Comparison of ENCODE assay signal across 22 mouse cellular contexts in the genomic region with DNA sequence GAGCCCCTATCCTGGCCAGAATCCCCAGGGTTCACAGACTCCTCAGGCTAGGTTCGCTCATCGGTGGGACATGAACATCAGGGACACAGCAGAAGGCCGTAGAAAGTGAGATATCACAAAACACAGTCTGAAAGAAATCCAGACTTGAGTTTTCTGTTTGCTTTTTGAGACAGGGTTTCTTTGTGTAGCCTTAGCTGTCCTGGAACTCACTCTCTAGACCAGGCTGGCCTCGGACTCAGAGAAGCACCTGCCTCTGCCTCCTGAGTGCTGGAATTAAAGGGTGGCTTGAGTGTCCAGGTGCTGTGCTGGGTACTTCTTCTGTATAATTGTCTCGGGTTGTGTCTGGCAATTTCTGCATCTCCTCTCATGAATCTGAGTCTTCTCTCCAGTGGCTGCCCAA.
"Had no signal": no experiment of that assay in that cellular context is flagged by ENCODE, and none has a peak within 500 bp of the region (broad histone marks: within the 10 kb centered on the region; RNA-seq: fewer than 3 reads in every experiment).

No protein-coding gene starts in this region.

- H3K27me3 ChIP-seq: kidney, embryonic 15.5 days; limb, embryonic 13.5 days; limb, embryonic 15.5 days; liver, embryonic 12.5 days had no signal

- H3K9ac ChIP-seq: heart, embryonic 12.5 days; hindbrain, embryonic 14.5 days; kidney, embryonic 15.5 days; limb, embryonic 13.5 days; limb, embryonic 15.5 days; liver, embryonic 12.5 days; liver, embryonic 14.5 days had no signal

- ATAC-seq: intestine, embryonic 16.5 days; liver, embryonic 12.5 days had no signal

- H3K36me3 ChIP-seq: heart, embryonic 10.5 days; heart, embryonic 12.5 days; kidney, embryonic 15.5 days; limb, embryonic 15.5 days; liver, embryonic 12.5 days had no signal

- H3K27ac ChIP-seq: heart, embryonic 10.5 days; hindbrain, embryonic 14.5 days; kidney, embryonic 15.5 days; kidney, postnatal 0 days; limb, embryonic 13.5 days; limb, embryonic 15.5 days; liver, embryonic 12.5 days; liver, embryonic 14.5 days had no signal

- DNase-seq: gastrocnemius, postnatal 10 days; gastrocnemius, postnatal 36 days; heart, adult 18-20 months; heart, postnatal 14 days; heart, postnatal 36 days; kidney, adult 11 months; kidney, adult 2 months; kidney, adult 9 months; kidney, postnatal 14 days; kidney, postnatal 36 days; layer of hippocampus, postnatal 36 days; left cerebral cortex, postnatal 4 days had no signal

- H3K4me3 ChIP-seq: heart, embryonic 10.5 days; heart, embryonic 12.5 days; kidney, embryonic 15.5 days; limb, embryonic 13.5 days; limb, embryonic 15.5 days; liver, embryonic 12.5 days had no signal
